Mouse (Mus musculus): ENCODE results near the gene Gm20873.
"Not testable (repeated sequence)": the region's sequence is repeated elsewhere in the genome, so short reads cannot be mapped to it uniquely, and the experiment has no call there.

The Gm20873 gene

DNA sequence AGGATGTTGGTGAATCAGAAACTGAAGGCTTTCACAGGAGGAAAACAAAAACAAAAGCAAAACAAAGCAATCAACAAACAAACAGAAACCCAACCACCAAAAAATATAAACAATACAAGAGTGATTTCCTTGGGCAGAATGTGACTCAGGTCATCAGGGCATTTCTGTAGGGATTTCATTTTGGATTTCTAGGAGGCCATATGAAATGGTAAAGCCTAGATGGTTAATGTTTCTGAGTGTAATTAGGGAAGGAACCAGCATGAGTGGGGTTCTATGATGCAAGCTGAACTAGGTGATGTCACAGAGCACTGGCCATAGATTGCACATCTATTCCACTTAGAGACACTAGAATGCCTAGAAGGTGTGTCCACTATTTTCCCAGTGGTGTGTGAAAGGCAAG, at the start of gene Gm20873:
TSS of gene Gm20873 (plus strand) at position 301 of the 400 bp plus-strand sequence.
- DNase-seq (ENCODE audit: low read depth), result not testable (repeated sequence)

DNA sequence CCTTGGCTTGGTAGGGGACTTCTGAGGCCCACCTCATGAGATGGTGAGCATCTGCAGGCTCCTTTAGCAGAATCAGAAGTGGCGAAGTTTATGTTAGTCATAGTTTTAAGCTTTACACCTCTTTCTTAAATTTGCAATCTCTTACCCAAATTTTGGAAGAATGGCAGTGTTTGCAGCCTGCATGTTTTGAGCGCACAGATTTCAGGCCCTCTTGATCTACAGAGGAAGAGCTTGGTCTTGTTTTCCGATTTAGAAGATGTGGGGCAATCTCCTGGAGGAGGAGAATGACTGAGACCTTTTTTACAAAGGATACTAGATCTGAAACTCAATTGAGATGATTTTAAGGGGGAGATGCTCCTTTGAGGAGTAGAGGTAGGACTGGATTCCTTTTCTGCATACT, 29.0 kb upstream of the Gm20873 start, which contains the start of gene Gm21746:
TSS of gene Gm21746 (minus strand) at position 101 of the 400 bp plus-strand sequence.
- DNase-seq (ENCODE audit: low read depth), result not testable (repeated sequence)

Data from c-Kit-positive CD71-negative TER-119-negative erythroid progenitor cells, embryonic 14.5 days (primary cell).